12 mouse cellular contexts compared by ENCODE assay signal in genomic region chr3:89796358-89796757, GRCm38 (mm10). TPM values are rescaled to one million over a fixed set of nuclear protein-coding genes. Genes with fewer than 3 reads are reported as not detected.
DNase-seq lines count a peak whose midpoint lies in the region; ATAC-seq and TF ChIP-seq lines count a peak whose summit lies in the region.
"Had no signal": no experiment of that assay in that cellular context is flagged by ENCODE, and none has a peak within 500 bp of the region (broad histone marks: within the 10 kb centered on the region; RNA-seq: fewer than 3 reads in every experiment).

No protein-coding gene starts in this region.

- no peak overlapping the region for H3K4me3 ChIP-seq in heart, embryonic 12.5 days
- no peak overlapping the region for H3K4me3 ChIP-seq in lung, embryonic 14.5 days (ENCODE audit: low read depth, low read length)
- H3K4me3 ChIP-seq in heart, postnatal 0 days (ENCODE audit: low read depth, low read length): no peak overlapping the region
- no peak overlapping the region for H3K4me3 ChIP-seq in small intestine, adult 2 months (ENCODE audit: low read depth, low read length)
- H3K4me3 ChIP-seq: forebrain, embryonic 13.5 days had no signal

- peaks cover 8% of the 10 kb centered on the region for H3K4me1 ChIP-seq in heart, embryonic 12.5 days (replicated peaks)
- H3K4me1 ChIP-seq in lung, embryonic 14.5 days (ENCODE audit: insufficient read depth): no peaks in the 10 kb centered on the region
- H3K4me1 ChIP-seq in heart, postnatal 0 days (ENCODE audit: control insufficient read depth, insufficient read depth): no peaks in the 10 kb centered on the region; the same call in 1 of the 2 replicates
- peaks cover 2% of the 10 kb centered on the region; the same call in 1 of the 2 replicates for H3K4me1 ChIP-seq in small intestine, adult 2 months (ENCODE audit: control insufficient read depth, insufficient read depth, insufficient read length, low read length)

- TF ChIP-seq EP300 in heart, postnatal 0 days (IDR thresholded peaks at IDR 0.05; ENCODE audit: low read depth): no peak

- no peaks in the 10 kb centered on the region for H3K36me3 ChIP-seq in heart, embryonic 12.5 days
- H3K36me3 ChIP-seq in lung, embryonic 14.5 days (ENCODE audit: insufficient read depth): no peaks in the 10 kb centered on the region
- no peaks in the 10 kb centered on the region for H3K36me3 ChIP-seq in heart, postnatal 0 days (replicated peaks; ENCODE audit: control insufficient read depth, insufficient read depth, low read length)
- no peaks in the 10 kb centered on the region for H3K36me3 ChIP-seq in small intestine, adult 2 months (ENCODE audit: control insufficient read depth, insufficient read depth, low read length)

- TF ChIP-seq POLR2A in small intestine, adult 2 months (IDR thresholded peaks at IDR 0.05; ENCODE audit: low read depth, low read length): no peak

- H3K27ac ChIP-seq in heart, embryonic 12.5 days (ENCODE audit: poor library complexity, severe bottlenecking): no peak overlapping the region
- H3K27ac ChIP-seq in lung, embryonic 14.5 days (ENCODE audit: low read depth): no peak overlapping the region
- no peak overlapping the region for H3K27ac ChIP-seq in heart, postnatal 0 days (ENCODE audit: low read depth)
- peak overlapping the region; percentile 14; the same call in 1 of the 2 replicates for H3K27ac ChIP-seq in small intestine, adult 2 months (ENCODE audit: insufficient read depth, low read depth, low read length)
- H3K27ac ChIP-seq: forebrain, embryonic 13.5 days had no signal

- H3K9ac ChIP-seq in heart, embryonic 12.5 days: no peak overlapping the region
- no peak overlapping the region for H3K9ac ChIP-seq in lung, embryonic 14.5 days
- H3K9ac ChIP-seq in heart, postnatal 0 days (replicated peaks; ENCODE audit: low read depth, low read length): no peak overlapping the region
- H3K9ac ChIP-seq: forebrain, embryonic 13.5 days had no signal

- DNase-seq in heart, adult 11 months: peak; percentile 98
- peak; percentile 25 for DNase-seq in lung, embryonic 14.5 days
- no peak for DNase-seq in lung, postnatal 10 days
- no peak for DNase-seq in heart, postnatal 0 days (ENCODE audit: low spot score)
- no peak for DNase-seq in urinary bladder, postnatal 14 days (ENCODE audit: low spot score)
- DNase-seq: embryo, embryonic 11 days; left cerebral cortex, postnatal 4 days had no signal

- no peak overlapping the region for H3K4me2 ChIP-seq in heart, embryonic 12.5 days
- H3K4me2 ChIP-seq in lung, embryonic 14.5 days: no peak overlapping the region
- no peak overlapping the region for H3K4me2 ChIP-seq in heart, postnatal 0 days (ENCODE audit: low read depth, low read length)
- H3K4me2 ChIP-seq: forebrain, embryonic 13.5 days; midbrain, embryonic 11.5 days had no signal

- no peak for TF ChIP-seq CTCF in lung, embryonic 14.5 days (IDR thresholded peaks at IDR 0.05; ENCODE audit: low read depth)
- TF ChIP-seq CTCF in heart, postnatal 0 days (IDR thresholded peaks at IDR 0.05; ENCODE audit: low read depth): no peak
- no peak for TF ChIP-seq CTCF in small intestine, adult 2 months (IDR thresholded peaks at IDR 0.05; ENCODE audit: extremely low read depth, insufficient read length, insufficient replicate concordance, low read depth, low read length)

- H3K27me3 ChIP-seq in heart, embryonic 12.5 days (replicated peaks): no peaks in the 10 kb centered on the region
- H3K27me3 ChIP-seq in lung, embryonic 14.5 days (ENCODE audit: insufficient read depth, low read length): no peaks in the 10 kb centered on the region
- H3K27me3 ChIP-seq in heart, postnatal 0 days (ENCODE audit: control insufficient read depth, insufficient read depth, low read length): no peaks in the 10 kb centered on the region
- H3K27me3 ChIP-seq in small intestine, adult 2 months (ENCODE audit: control insufficient read depth, insufficient read depth, low read length): no peaks in the 10 kb centered on the region
- H3K27me3 ChIP-seq: forebrain, embryonic 13.5 days had no signal

- no peaks in the 10 kb centered on the region for H3K9me3 ChIP-seq in heart, embryonic 12.5 days (replicated peaks)
- no peaks in the 10 kb centered on the region for H3K9me3 ChIP-seq in lung, embryonic 14.5 days (ENCODE audit: low read depth, low read length)
- no peaks in the 10 kb centered on the region for H3K9me3 ChIP-seq in heart, postnatal 0 days (replicated peaks; ENCODE audit: control insufficient read depth, low read length)
- H3K9me3 ChIP-seq: forebrain, embryonic 13.5 days had no signal

- ATAC-seq in heart, embryonic 12.5 days (ENCODE audit: insufficient number of reproducible peaks, low FRiP score): no peak
- ATAC-seq in lung, embryonic 14.5 days (ENCODE audit: insufficient read depth): no peak
- peak; percentile 30; the same call in 1 of the 2 replicates for ATAC-seq in heart, postnatal 0 days (ENCODE audit: insufficient read depth, low read depth)
- no peak for ATAC-seq in inflammation-experienced regulatory T-cells, adult 6 months
- ATAC-seq: forebrain, embryonic 13.5 days had no signal

- WGBS in heart, embryonic 12.5 days: 40% methylated on average over 4 of the region's 4 CpGs
- 26% methylated on average over 4 of the region's 4 CpGs for WGBS in lung, embryonic 14.5 days
- 31% methylated on average over 4 of the region's 4 CpGs for WGBS in heart, postnatal 0 days
- 31% methylated on average over 4 of the region's 4 CpGs for WGBS in small intestine, adult 2 months

RNA-seq across cellular contexts. Expression of gene Ube2q1, which starts 22.9 kb away (rescaled TPM):
- polyA plus RNA-seq in heart, embryonic 12.5 days (2016; fragmentation: Nextera tagmentation; extraction: Ambion mirVana): 13.4 and 14.4 TPM in 2 replicates
- 21.7 and 22.8 TPM in 2 replicates for polyA plus RNA-seq in lung, embryonic 14.5 days (2014; fragmentation: Nextera tagmentation; extraction: Ambion mirVana)
- 36.7 and 80.1 TPM in 2 replicates for total RNA-seq in heart, postnatal 0 days (2014; rRNA removed; ENCODE audit: low replicate concordance)
- polyA plus RNA-seq in heart, postnatal 0 days (2015; fragmentation: Nextera tagmentation; extraction: Ambion mirVana): 4.7 and 5.5 TPM in 2 replicates
- 11.7 and 26.2 TPM in 2 replicates for polyA plus RNA-seq in small intestine, adult 2 months (2012; rRNA removed)
- 10 to 100 TPM; 12.9 to 18.9 (median 16.5) TPM for polyA plus RNA-seq in inflammation-experienced regulatory T-cells, adult 6 months (2017; shearing (Covaris generic))

RNA-seq across cellular contexts. Expression of gene Chrnb2, which starts 31.9 kb away (rescaled TPM):
- polyA plus RNA-seq in heart, embryonic 12.5 days (2016; fragmentation: Nextera tagmentation; extraction: Ambion mirVana): 0.32 and 0.36 TPM in 2 replicates
- 0.47 and 0.63 TPM in 2 replicates for polyA plus RNA-seq in lung, embryonic 14.5 days (2014; fragmentation: Nextera tagmentation; extraction: Ambion mirVana)
- total RNA-seq in heart, postnatal 0 days (2014; rRNA removed; ENCODE audit: low replicate concordance): 0.11 and 0.15 TPM in 2 replicates
- 0.11 and 0.20 TPM in 2 replicates for polyA plus RNA-seq in heart, postnatal 0 days (2015; fragmentation: Nextera tagmentation; extraction: Ambion mirVana)
- 0.53 and 0.93 TPM in 2 replicates for polyA plus RNA-seq in small intestine, adult 2 months (2012; rRNA removed)
- 1 to 10 TPM; 1.2 to 2.4 (median 1.9) TPM for polyA plus RNA-seq in inflammation-experienced regulatory T-cells, adult 6 months (2017; shearing (Covaris generic))

RNA-seq across cellular contexts. Expression of gene She, which starts 34.8 kb away (rescaled TPM):
- 9.6 and 10.5 TPM in 2 replicates for polyA plus RNA-seq in heart, embryonic 12.5 days (2016; fragmentation: Nextera tagmentation; extraction: Ambion mirVana)
- polyA plus RNA-seq in lung, embryonic 14.5 days (2014; fragmentation: Nextera tagmentation; extraction: Ambion mirVana): 11.7 and 12.1 TPM in 2 replicates
- total RNA-seq in heart, postnatal 0 days (2014; rRNA removed; ENCODE audit: low replicate concordance): 11.9 and 14.1 TPM in 2 replicates
- 4.0 and 4.6 TPM in 2 replicates for polyA plus RNA-seq in heart, postnatal 0 days (2015; fragmentation: Nextera tagmentation; extraction: Ambion mirVana)
- 0.56 and 0.79 TPM in 2 replicates for polyA plus RNA-seq in small intestine, adult 2 months (2012; rRNA removed)
- 10 to 100 TPM in 1 of 3 experiments, 1 to 10 TPM in 2; 3.3 to 10.1 (median 9.1) TPM for polyA plus RNA-seq in inflammation-experienced regulatory T-cells, adult 6 months (2017; shearing (Covaris generic))

Comparison
In these comparisons a context has a peak if more than half of its experiments do, and no peak if none do; other contexts are left out.
1. DNase-seq: peak in heart, adult 11 months (single experiment) and lung, embryonic 14.5 days (single experiment); none in lung, postnatal 10 days (single experiment), heart, postnatal 0 days (single experiment) and urinary bladder, postnatal 14 days (single experiment).